Mouse (Mus musculus): ENCODE measurements around the gene Kif16b. TPM values are rescaled to one million over a fixed set of nuclear protein-coding genes. Genes with fewer than 3 reads are reported as not detected.

Gene Kif16b
- polyA plus RNA-seq, 1 experiment from 2014 or later, result 11.5 TPM

- Histone ChIP-seq H3K9me3 (ENCODE audit: control insufficient read depth, low read length) (no peaks in the 10 kb centered on the region), H3K27ac (ENCODE audit: low read length) (no peak overlapping the region), H3K4me3 (ENCODE audit: low read length) (no peak overlapping the region), H3K27me3 (replicated peaks; ENCODE audit: control insufficient read depth, insufficient read depth, low read length) (no peaks in the 10 kb centered on the region), H3K36me3 (ENCODE audit: control insufficient read depth, insufficient read depth, low read length) (no peaks in the 10 kb centered on the region), H3K4me2 (ENCODE audit: low read depth, low read length) (no peak overlapping the region), H3K9ac (ENCODE audit: low read depth, low read length) (no peak overlapping the region), H3K4me1 (ENCODE audit: control insufficient read depth, insufficient read depth, low read length) (no peaks in the 10 kb centered on the region)
- WGBS, result 89% methylated on average over 4 of the region's 4 CpGs
- no peak for ATAC-seq
Measured at GRCm38 (mm10) chr2:142759192-142759591, 142.1 kb downstream of the Kif16b start.

- no peak overlapping the region for H3K4me2 ChIP-seq (ENCODE audit: low read depth, low read length)
- no peak for ATAC-seq
- H3K4me1 ChIP-seq (ENCODE audit: control insufficient read depth, insufficient read depth, low read length), result no peaks in the 10 kb centered on the region
- no peaks in the 10 kb centered on the region for H3K36me3 ChIP-seq (ENCODE audit: control insufficient read depth, insufficient read depth, low read length)
- H3K27ac ChIP-seq (ENCODE audit: low read length), result no peak overlapping the region
- H3K4me3 ChIP-seq (ENCODE audit: low read length), result no peak overlapping the region
- no peak overlapping the region for H3K9ac ChIP-seq (ENCODE audit: low read depth, low read length)
- no peaks in the 10 kb centered on the region for H3K27me3 ChIP-seq (replicated peaks; ENCODE audit: control insufficient read depth, insufficient read depth, low read length)
- H3K9me3 ChIP-seq (ENCODE audit: control insufficient read depth, low read length), result no peaks in the 10 kb centered on the region
- 80% methylated on average over 3 of the region's 3 CpGs for WGBS
Measured at GRCm38 (mm10) chr2:142758091-142758765, 143.1 kb downstream of the Kif16b start.

GRCm38 (mm10) chr2:142739338-142739737 is 162.0 kb downstream of the Kif16b start:
- Histone ChIP-seq H3K27ac (ENCODE audit: low read length) (no peak overlapping the region), H3K4me1 (ENCODE audit: control insufficient read depth, insufficient read depth, low read length) (no peaks in the 10 kb centered on the region), H3K36me3 (ENCODE audit: control insufficient read depth, insufficient read depth, low read length) (no peaks in the 10 kb centered on the region), H3K4me2 (ENCODE audit: low read depth, low read length) (no peak overlapping the region), H3K27me3 (replicated peaks; ENCODE audit: control insufficient read depth, insufficient read depth, low read length) (no peaks in the 10 kb centered on the region), H3K9ac (ENCODE audit: low read depth, low read length) (no peak overlapping the region), H3K9me3 (ENCODE audit: control insufficient read depth, low read length) (no peaks in the 10 kb centered on the region), H3K4me3 (ENCODE audit: low read length) (no peak overlapping the region)
- ATAC-seq, result peak; percentile 89
- WGBS, result 66% methylated on average over 2 of the region's 2 CpGs

- 89% methylated on average over 2 of the region's 2 CpGs for WGBS
- no peaks in the 10 kb centered on the region for H3K36me3 ChIP-seq (ENCODE audit: control insufficient read depth, insufficient read depth, low read length)
- no peak overlapping the region for H3K27ac ChIP-seq (ENCODE audit: low read length)
- H3K27me3 ChIP-seq (replicated peaks; ENCODE audit: control insufficient read depth, insufficient read depth, low read length), result no peaks in the 10 kb centered on the region
- H3K4me2 ChIP-seq (ENCODE audit: low read depth, low read length), result no peak overlapping the region
- no peaks in the 10 kb centered on the region for H3K4me1 ChIP-seq (ENCODE audit: control insufficient read depth, insufficient read depth, low read length)
- no peak for ATAC-seq
- no peak overlapping the region for H3K9ac ChIP-seq (ENCODE audit: low read depth, low read length)
- H3K9me3 ChIP-seq (ENCODE audit: control insufficient read depth, low read length), result no peaks in the 10 kb centered on the region
- no peak overlapping the region for H3K4me3 ChIP-seq (ENCODE audit: low read length)
Measured at GRCm38 (mm10) chr2:142738488-142738887, 162.8 kb downstream of the Kif16b start.

GRCm38 (mm10) chr2:142735691-142736090 is 165.6 kb downstream of the Kif16b start:
- Histone ChIP-seq H3K9ac (ENCODE audit: low read depth, low read length) (no peak overlapping the region), H3K27ac (ENCODE audit: low read length) (no peak overlapping the region), H3K9me3 (ENCODE audit: control insufficient read depth, low read length) (no peaks in the 10 kb centered on the region), H3K4me3 (ENCODE audit: low read length) (no peak overlapping the region), H3K36me3 (ENCODE audit: control insufficient read depth, insufficient read depth, low read length) (no peaks in the 10 kb centered on the region), H3K4me1 (ENCODE audit: control insufficient read depth, insufficient read depth, low read length) (no peaks in the 10 kb centered on the region; the same call in 1 of the 2 replicates), H3K4me2 (ENCODE audit: low read depth, low read length) (no peak overlapping the region), H3K27me3 (replicated peaks; ENCODE audit: control insufficient read depth, insufficient read depth, low read length) (no peaks in the 10 kb centered on the region)
- WGBS, result 87% methylated on average over 3 of the region's 3 CpGs
- ATAC-seq, result no peak

- 95% methylated on average over 2 of the region's 2 CpGs for WGBS
- no peak for ATAC-seq
Measured at GRCm38 (mm10) chr2:142734046-142734445, 167.3 kb downstream of the Kif16b start.

DNA sequence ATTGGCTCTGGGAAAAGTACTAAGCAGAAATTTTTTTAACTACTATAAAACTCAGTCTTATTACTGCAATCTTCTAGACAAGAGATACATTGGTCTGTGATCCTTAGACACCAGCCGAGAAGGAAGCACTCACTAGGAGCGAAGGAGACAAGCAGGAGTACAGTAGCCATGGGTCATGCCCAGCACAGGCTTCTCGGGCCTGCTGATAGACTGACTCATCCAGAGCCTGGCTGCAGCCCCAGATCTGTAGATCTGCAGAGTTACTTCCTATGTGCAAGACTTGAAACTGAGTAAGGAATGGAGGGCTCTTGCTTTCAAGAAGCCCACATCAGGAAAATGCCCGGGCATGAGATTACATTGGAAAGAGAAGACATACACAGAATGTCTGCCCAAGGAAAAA is 169.0 kb downstream of the Kif16b start:
- Histone ChIP-seq H3K4me2 (ENCODE audit: low read depth, low read length) (no peak overlapping the region), H3K9me3 (ENCODE audit: control insufficient read depth, low read length) (no peaks in the 10 kb centered on the region), H3K4me1 (ENCODE audit: control insufficient read depth, insufficient read depth, low read length) (no peaks in the 10 kb centered on the region; the same call in 1 of the 2 replicates), H3K9ac (ENCODE audit: low read depth, low read length) (no peak overlapping the region), H3K36me3 (ENCODE audit: control insufficient read depth, insufficient read depth, low read length) (no peaks in the 10 kb centered on the region), H3K27ac (ENCODE audit: low read length) (no peak overlapping the region), H3K4me3 (ENCODE audit: low read length) (no peak overlapping the region), H3K27me3 (replicated peaks; ENCODE audit: control insufficient read depth, insufficient read depth, low read length) (no peaks in the 10 kb centered on the region)
- 74% methylated on average over 4 of the region's 4 CpGs for WGBS
- no peak for ATAC-seq

More at GRCm38 (mm10) chr2:142734046-142734445, 167.3 kb downstream of the Kif16b start:
- Histone ChIP-seq H3K4me1 (ENCODE audit: control insufficient read depth, insufficient read depth, low read length) (no peaks in the 10 kb centered on the region; the same call in 1 of the 2 replicates), H3K4me2 (ENCODE audit: low read depth, low read length) (no peak overlapping the region), H3K27ac (ENCODE audit: low read length) (no peak overlapping the region), H3K36me3 (ENCODE audit: control insufficient read depth, insufficient read depth, low read length) (no peaks in the 10 kb centered on the region), H3K27me3 (replicated peaks; ENCODE audit: control insufficient read depth, insufficient read depth, low read length) (no peaks in the 10 kb centered on the region), H3K4me3 (ENCODE audit: low read length) (no peak overlapping the region), H3K9ac (ENCODE audit: low read depth, low read length) (no peak overlapping the region), H3K9me3 (ENCODE audit: control insufficient read depth, low read length) (no peaks in the 10 kb centered on the region)

DNA sequence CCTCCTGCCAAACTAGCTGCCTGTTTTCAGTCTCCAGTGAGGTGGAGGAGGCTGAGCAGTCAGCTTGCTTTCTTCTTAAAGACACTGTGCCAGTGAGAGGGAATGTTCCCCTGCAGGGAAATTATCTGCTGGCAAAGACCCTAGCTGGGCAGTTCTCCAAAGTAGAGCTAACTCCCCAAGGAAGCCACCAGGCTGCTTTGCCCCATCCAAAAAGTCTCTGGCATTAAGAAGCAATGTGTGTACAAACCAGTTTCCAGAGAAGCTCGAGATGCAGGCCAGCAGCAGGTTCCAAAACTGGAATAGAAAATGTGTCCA is 169.6 kb downstream of the Kif16b start:
- no peak overlapping the region for H3K4me3 ChIP-seq (ENCODE audit: low read length)
- 62% methylated on average over 1 of the region's 1 CpGs for WGBS
- no peak overlapping the region for H3K9ac ChIP-seq (ENCODE audit: low read depth, low read length)
- H3K9me3 ChIP-seq (ENCODE audit: control insufficient read depth, low read length), result no peaks in the 10 kb centered on the region
- H3K27ac ChIP-seq (ENCODE audit: low read length), result no peak overlapping the region
- H3K4me2 ChIP-seq (ENCODE audit: low read depth, low read length), result no peak overlapping the region
- no peaks in the 10 kb centered on the region; the same call in 1 of the 2 replicates for H3K4me1 ChIP-seq (ENCODE audit: control insufficient read depth, insufficient read depth, low read length)
- H3K36me3 ChIP-seq (ENCODE audit: control insufficient read depth, insufficient read depth, low read length), result no peaks in the 10 kb centered on the region
- H3K27me3 ChIP-seq (replicated peaks; ENCODE audit: control insufficient read depth, insufficient read depth, low read length), result no peaks in the 10 kb centered on the region
- no peak for ATAC-seq

GRCm38 (mm10) chr2:142731016-142731777 is 170.1 kb downstream of the Kif16b start:
- H3K27me3 ChIP-seq (replicated peaks; ENCODE audit: control insufficient read depth, insufficient read depth, low read length), result no peaks in the 10 kb centered on the region
- WGBS, result 82% methylated on average over 10 of the region's 10 CpGs
- no peaks in the 10 kb centered on the region for H3K36me3 ChIP-seq (ENCODE audit: control insufficient read depth, insufficient read depth, low read length)
- ATAC-seq, result no peak
- no peaks in the 10 kb centered on the region; the same call in 1 of the 2 replicates for H3K4me1 ChIP-seq (ENCODE audit: control insufficient read depth, insufficient read depth, low read length)
- no peak overlapping the region for H3K27ac ChIP-seq (ENCODE audit: low read length)
- H3K9me3 ChIP-seq (ENCODE audit: control insufficient read depth, low read length), result no peaks in the 10 kb centered on the region
- no peak overlapping the region for H3K4me3 ChIP-seq (ENCODE audit: low read length)
- H3K4me2 ChIP-seq (ENCODE audit: low read depth, low read length), result no peak overlapping the region
- no peak overlapping the region for H3K9ac ChIP-seq (ENCODE audit: low read depth, low read length)
